Mouse (Mus musculus) hindbrain, embryonic 16.5 days (tissue): ENCODE data around the gene Pip5k1b. TPM values are rescaled to one million over a fixed set of nuclear protein-coding genes. Genes with fewer than 3 reads are reported as not detected.

Experiments used
- ATAC-seq: fragments of 200-750 bp; cut with Nextera tagmentation; 2 replicates; pipeline ENCODE4 v1.8.0; 2017; ENCODE audit warnings: moderate TSS enrichment, moderate library complexity
- H3K27ac ChIP-seq: fragments of 300-500 bp; sonication (generic); 2 replicates; pipeline ENCODE4 v1.5.1; 2014; ENCODE audit warnings: low read depth, mild to moderate bottlenecking, control low read depth, low read length, moderate library complexity
- H3K27me3 ChIP-seq: fragments of 300-500 bp; sonication (generic); replicated peaks from 2 replicates; pipeline ENCODE4 v1.6.1; 2014; ENCODE audit warnings: low read length; ENCODE audit not compliant: control insufficient read depth, insufficient read depth
- H3K36me3 ChIP-seq: fragments of 300-500 bp; sonication (generic); 2 replicates; pipeline ENCODE4 v1.6.1; 2014; ENCODE audit warnings: mild to moderate bottlenecking, low read length, moderate library complexity, mixed read lengths; ENCODE audit not compliant: control insufficient read depth, insufficient read depth
- H3K4me1 ChIP-seq: fragments of 300-500 bp; sonication (generic); 2 replicates; pipeline ENCODE4 v1.6.1; 2014; ENCODE audit warnings: low read depth, low read length; ENCODE audit not compliant: control insufficient read depth, insufficient read depth
- H3K4me2 ChIP-seq: fragments of 300-500 bp; sonication (generic); 2 replicates; pipeline ENCODE4 v1.6.1; 2014; ENCODE audit warnings: mild to moderate bottlenecking, low read length, control low read depth, moderate library complexity
- H3K4me3 ChIP-seq: fragments of 300-500 bp; sonication (generic); 2 replicates; pipeline ENCODE4 v1.5.1; 2014; ENCODE audit warnings: mild to moderate bottlenecking, low read length, control low read depth, moderate library complexity
- H3K9ac ChIP-seq: fragments of 300-500 bp; sonication (generic); 2 replicates; pipeline ENCODE4 v1.6.1; 2014; ENCODE audit warnings: low read depth, mild to moderate bottlenecking, control low read depth, low read length, moderate library complexity
- H3K9me3 ChIP-seq: fragments of 300-500 bp; sonication (generic); 2 replicates; pipeline ENCODE4 v1.6.1; 2014; ENCODE audit warnings: mild to moderate bottlenecking, low read length, moderate library complexity; ENCODE audit not compliant: control insufficient read depth
- WGBS: fragments of 180-500 bp; shearing (Covaris S2); extraction: QIAGEN DNeasy Blood & Tissue Kit; methylation state at CpG from one replicate; pipeline ENCODE4 v1.1.7; 2014; 5-methylcytosine and 5-hydroxymethylcytosine counted together
- polyA plus RNA-seq: library from polyadenylated mRNA; unstranded; fragments of >200 nt; fragmentation: Nextera tagmentation; extraction: Ambion mirVana; gene quantifications from 2 replicates; pipeline ENCODE4 v1.2.1, GENCODE M21; 2015

The Pip5k1b gene
- polyA plus RNA-seq, 1 experiment from 2014 or later = 2.2 TPM

DNA sequence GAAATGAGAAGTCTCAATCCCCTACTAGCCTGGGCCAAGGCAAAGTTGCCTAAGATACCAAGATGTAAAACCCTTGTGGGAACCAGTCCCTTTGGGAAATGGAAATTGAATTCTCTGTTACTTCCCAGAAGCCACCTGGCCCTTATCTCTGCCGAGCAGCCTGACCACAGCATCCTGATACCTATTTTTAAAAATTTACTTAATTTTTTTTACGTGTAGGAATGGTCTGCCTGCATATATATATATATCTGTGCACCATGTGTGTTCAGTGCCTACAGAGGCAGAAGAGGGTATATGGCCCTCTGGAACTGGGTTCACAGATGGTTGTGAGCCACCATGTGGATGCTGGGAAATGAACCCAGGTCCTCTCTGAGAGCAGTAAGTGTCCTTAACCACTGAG, 224.4 kb downstream of the Pip5k1b start:
- no peak for ATAC-seq
- no peaks in the 10 kb centered on the region for H3K36me3 ChIP-seq
- no peak overlapping the region for H3K4me3 ChIP-seq
- no peak overlapping the region for H3K9ac ChIP-seq
- H3K9me3 ChIP-seq = no peaks in the 10 kb centered on the region
- H3K4me1 ChIP-seq = no peaks in the 10 kb centered on the region
- 91% methylated on average over 2 of the region's 2 CpGs for WGBS
- H3K4me2 ChIP-seq = no peak overlapping the region
- no peak overlapping the region for H3K27ac ChIP-seq
- H3K27me3 ChIP-seq = no peaks in the 10 kb centered on the region

DNA sequence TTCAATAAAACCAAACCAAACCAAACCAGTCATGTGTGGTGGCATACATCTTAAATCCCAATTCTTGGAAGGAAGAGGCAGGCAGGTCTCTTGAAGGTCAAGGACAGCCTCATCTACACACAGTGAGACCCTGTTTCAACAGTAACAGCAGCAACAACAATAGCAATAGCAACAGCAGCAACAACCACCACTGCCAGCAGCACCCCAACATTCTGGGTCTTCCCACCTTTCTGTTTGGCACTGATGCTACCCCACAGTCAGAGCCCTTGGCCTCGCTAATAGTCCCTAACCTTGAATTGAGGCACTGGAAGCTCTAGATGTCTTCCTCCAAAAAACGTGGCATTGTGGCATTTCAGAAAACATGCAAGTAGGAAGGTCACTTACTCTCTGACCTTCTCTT, 225.3 kb downstream of the Pip5k1b start:
- 73% methylated on average over 2 of the region's 2 CpGs for WGBS
- Histone ChIP-seq H3K4me2 (no peak overlapping the region), H3K4me1 (no peaks in the 10 kb centered on the region), H3K36me3 (no peaks in the 10 kb centered on the region), H3K4me3 (no peak overlapping the region), H3K9me3 (no peaks in the 10 kb centered on the region), H3K27me3 (no peaks in the 10 kb centered on the region), H3K9ac (no peak overlapping the region), H3K27ac (no peak overlapping the region)
- no peak for ATAC-seq

DNA sequence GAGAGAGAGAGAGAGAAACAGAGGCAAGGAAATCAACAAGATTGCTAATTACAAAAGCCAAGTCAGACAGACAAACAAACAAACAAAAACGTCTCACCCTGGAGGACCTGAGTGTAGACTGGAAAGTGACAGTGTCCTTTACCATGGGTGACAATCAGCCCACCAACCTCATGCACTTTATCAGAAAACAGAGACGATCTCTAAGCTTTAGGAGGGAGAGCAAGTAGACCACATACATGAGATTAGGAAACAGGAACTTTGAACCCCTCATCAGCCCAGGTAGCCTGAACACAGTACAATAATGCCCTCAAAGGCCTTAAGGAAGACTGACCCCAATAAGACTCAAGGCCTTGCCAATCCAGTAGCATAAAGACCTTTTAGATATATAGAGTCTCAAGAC, 227.8 kb downstream of the Pip5k1b start:
- 77% methylated on average over 2 of the region's 2 CpGs for WGBS
- peaks cover 4% of the 10 kb centered on the region; the same call in 1 of the 2 replicates for H3K4me1 ChIP-seq
- no peaks in the 10 kb centered on the region for H3K36me3 ChIP-seq
- no peaks in the 10 kb centered on the region for H3K9me3 ChIP-seq
- no peak overlapping the region for H3K4me3 ChIP-seq
- 0 out of 2 replicates have a peak, but pooled peaks cover 2% of the 10 kb centered on the region for H3K27me3 ChIP-seq
- H3K27ac ChIP-seq = no peak overlapping the region
- no peak for ATAC-seq
- no peak overlapping the region for H3K4me2 ChIP-seq
- no peak overlapping the region for H3K9ac ChIP-seq

DNA sequence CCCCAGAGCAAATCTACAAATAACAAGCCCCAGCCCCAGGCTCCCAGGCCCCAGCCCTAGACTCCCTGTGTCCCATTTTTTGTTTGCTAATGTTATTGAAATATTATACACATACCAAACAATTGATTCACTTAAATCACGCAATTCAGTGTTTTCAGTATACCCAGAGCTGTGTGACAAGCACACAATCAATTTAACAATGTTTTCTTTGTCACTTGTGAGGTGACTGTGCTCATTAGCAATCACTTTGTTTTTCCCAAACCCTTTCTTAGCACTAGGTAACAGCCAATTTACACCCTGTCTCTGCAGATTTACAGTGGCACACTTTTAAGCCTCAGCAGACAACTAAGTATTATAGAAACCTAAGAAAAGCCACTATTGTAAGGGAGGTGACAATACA, 228.7 kb downstream of the Pip5k1b start:
- H3K36me3 ChIP-seq = no peaks in the 10 kb centered on the region
- whole genome bisulfite sequencing = 27% methylated on average over 1 of the region's 1 CpGs

DNA sequence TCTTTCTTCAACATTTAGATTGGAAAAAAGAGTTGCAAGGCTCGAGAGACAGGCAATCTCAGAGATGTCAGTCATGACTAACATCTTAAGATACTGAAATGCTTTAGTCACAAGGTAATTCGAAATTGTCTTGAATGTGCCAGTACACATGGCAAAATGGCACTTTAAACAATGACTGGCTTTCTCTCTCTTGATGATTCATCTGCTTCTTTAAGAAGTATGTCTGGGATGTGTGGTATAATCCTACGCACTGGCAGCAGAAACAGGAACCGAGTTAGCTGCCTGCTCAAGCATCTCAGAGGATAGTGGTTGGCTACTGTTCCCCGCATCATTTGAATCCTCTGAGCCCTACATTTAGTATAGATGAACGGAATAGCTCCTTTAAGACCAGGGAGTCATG, 230.0 kb downstream of the Pip5k1b start:
- WGBS = 74% methylated on average over 6 of the region's 6 CpGs
- no peak overlapping the region for H3K9ac ChIP-seq
- peaks cover 4% of the 10 kb centered on the region; the same call in 1 of the 2 replicates for H3K4me1 ChIP-seq
- H3K27me3 ChIP-seq = 0 out of 2 replicates have a peak, but pooled peaks cover 2% of the 10 kb centered on the region
- H3K36me3 ChIP-seq = no peaks in the 10 kb centered on the region
- H3K9me3 ChIP-seq = no peaks in the 10 kb centered on the region
- H3K4me2 ChIP-seq = no peak overlapping the region
- ATAC-seq = no peak
- H3K4me3 ChIP-seq = no peak overlapping the region
- H3K27ac ChIP-seq = no peak overlapping the region

More for the DNA sequence above, 228.7 kb downstream of the Pip5k1b start:
- H3K9me3 ChIP-seq = no peaks in the 10 kb centered on the region
- no peak for ATAC-seq
- no peak overlapping the region for H3K4me3 ChIP-seq
- 0 out of 2 replicates have a peak, but pooled peaks cover 2% of the 10 kb centered on the region for H3K27me3 ChIP-seq
- H3K4me1 ChIP-seq = peaks cover 4% of the 10 kb centered on the region; the same call in 1 of the 2 replicates
- no peak overlapping the region for H3K27ac ChIP-seq
- H3K9ac ChIP-seq = no peak overlapping the region
- no peak overlapping the region for H3K4me2 ChIP-seq

DNA sequence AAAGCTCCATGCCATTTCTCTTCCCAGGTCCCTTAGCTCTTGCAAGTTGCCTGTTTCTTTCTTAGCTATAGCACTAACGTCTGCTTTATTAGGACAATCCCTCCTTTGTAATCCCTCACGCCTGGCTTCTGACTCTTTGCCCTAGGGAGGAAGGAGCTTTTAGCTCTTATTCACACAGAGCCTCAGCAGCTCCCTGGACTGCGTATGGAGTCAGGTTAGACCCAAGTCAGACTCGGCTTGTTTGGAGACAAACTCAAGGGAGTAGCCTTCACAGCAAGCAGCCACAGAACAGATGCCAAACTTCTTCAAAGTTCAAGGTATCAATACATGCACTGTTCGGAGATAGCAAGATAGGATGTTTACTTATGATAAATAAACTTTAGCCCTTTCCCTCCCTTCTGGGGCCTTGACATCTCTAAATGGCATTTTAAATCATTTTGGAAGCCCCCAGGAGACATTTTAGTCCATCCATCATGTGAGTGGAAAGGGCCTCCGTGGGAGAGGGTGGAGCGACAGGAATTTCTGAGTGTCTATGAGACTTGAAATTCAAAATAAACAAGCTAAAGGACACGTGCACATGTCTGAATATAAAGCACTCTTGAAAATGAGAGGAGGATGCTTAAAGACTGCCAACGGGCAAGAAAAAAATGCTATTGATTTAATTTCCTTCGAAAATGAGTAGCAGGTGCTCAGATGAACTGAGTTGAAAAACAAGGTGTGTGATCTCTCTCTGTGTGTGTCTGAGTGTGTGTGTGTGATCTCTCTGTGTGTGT, 231.6 kb downstream of the Pip5k1b start:
- no peak overlapping the region for H3K4me2 ChIP-seq
- 38% methylated on average over 10 of the region's 10 CpGs for WGBS
- peaks cover 4% of the 10 kb centered on the region; the same call in 1 of the 2 replicates for H3K4me1 ChIP-seq
- H3K9ac ChIP-seq = no peak overlapping the region
- no peak for ATAC-seq
- H3K27ac ChIP-seq = no peak overlapping the region
- H3K36me3 ChIP-seq = no peaks in the 10 kb centered on the region
- H3K4me3 ChIP-seq = no peak overlapping the region
- H3K9me3 ChIP-seq = no peaks in the 10 kb centered on the region
- H3K27me3 ChIP-seq = 0 out of 2 replicates have a peak, but pooled peaks cover 2% of the 10 kb centered on the region

DNA sequence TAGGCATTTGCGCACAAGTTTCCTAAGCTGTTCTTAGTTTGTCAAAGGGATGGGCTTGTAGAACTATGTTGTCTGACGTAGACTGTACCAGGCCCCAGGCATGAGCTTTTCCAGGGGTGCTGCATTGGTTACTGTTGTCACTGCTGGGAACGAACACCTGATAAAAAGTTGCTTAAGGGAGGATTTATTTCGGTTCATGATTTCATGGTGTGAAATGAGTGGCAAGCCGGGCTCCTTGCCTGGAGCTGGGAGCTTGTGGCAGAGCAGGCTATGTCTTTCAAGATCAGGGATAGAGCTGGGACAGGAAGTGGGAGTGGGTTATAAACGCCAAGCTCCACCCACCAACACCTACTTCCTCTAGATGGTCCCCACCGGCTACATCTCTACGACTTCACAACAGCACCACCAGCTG, 233.8 kb downstream of the Pip5k1b start:
- no peak for ATAC-seq
- H3K27ac ChIP-seq = no peak overlapping the region
- no peaks in the 10 kb centered on the region for H3K36me3 ChIP-seq
- no peak overlapping the region for H3K9ac ChIP-seq
- peaks cover 7% of the 10 kb centered on the region; the same call in 1 of the 2 replicates for H3K4me1 ChIP-seq
- no peaks in the 10 kb centered on the region for H3K9me3 ChIP-seq
- 91% methylated on average over 8 of the region's 8 CpGs for WGBS
- 0 out of 2 replicates have a peak, but pooled peaks cover 2% of the 10 kb centered on the region for H3K27me3 ChIP-seq
- H3K4me2 ChIP-seq = no peak overlapping the region
- no peak overlapping the region for H3K4me3 ChIP-seq

DNA sequence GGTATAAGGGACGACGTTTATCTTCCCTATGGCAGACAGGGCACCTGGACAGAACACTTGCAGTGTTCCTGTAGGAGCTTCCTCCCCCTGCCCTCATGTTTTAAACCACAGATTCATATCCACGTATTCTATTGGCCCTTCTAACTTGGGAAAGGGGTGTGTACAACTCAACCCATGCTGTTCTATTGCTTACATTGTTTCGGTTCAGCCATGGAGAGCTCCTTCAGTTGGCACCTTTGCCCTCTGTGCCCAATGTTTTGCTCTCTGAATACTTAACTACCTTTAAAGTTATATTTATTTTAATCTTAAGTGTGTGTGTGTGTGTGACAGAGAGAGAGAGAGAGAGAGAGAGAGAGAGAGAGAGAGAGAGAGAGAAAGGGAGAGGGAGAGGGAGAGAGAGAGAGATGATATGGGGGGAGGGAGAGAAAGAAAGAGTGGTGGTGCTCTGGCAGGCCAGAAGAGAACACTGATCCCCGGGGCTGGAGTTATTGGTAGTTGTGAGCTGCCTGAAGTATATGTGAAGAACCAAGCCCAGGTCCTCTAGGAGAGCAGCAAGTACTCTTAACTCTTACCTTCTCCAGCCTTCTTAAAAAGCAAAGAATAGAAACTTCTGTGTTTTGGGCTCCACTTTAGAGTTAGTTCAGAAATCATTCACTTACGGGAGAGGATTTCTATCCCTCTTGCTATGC, 234.3 kb downstream of the Pip5k1b start:
- 0 out of 2 replicates have a peak, but pooled peaks cover 2% of the 10 kb centered on the region for H3K27me3 ChIP-seq
- no peaks in the 10 kb centered on the region for H3K9me3 ChIP-seq
- H3K4me3 ChIP-seq = no peak overlapping the region
- no peaks in the 10 kb centered on the region for H3K36me3 ChIP-seq
- no peak for ATAC-seq
- no peak overlapping the region for H3K9ac ChIP-seq
- no peak overlapping the region for H3K4me2 ChIP-seq
- no peak overlapping the region for H3K27ac ChIP-seq
- WGBS = 93% methylated on average over 6 of the region's 6 CpGs
- H3K4me1 ChIP-seq = peaks cover 9% of the 10 kb centered on the region; the same call in 1 of the 2 replicates

DNA sequence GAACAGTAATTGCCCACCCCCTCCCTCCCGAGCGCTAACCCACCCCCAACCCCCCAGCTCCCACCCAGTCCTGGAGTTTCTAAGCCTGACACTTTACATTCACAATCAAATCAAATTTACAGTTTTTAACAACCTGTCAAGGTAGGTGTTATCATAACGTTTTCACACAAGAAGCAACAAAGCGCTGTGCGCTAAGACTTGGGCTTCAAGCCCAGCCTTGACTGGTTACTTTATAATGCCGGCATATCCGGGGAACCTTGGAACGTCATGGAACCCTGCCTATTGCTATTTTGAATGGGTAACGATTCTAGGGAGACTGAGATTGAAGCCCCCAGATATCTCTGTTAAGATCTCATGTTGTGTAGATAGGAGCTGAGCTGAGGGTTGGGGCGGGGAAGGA, 237.5 kb downstream of the Pip5k1b start:
- Histone ChIP-seq H3K9me3 (no peaks in the 10 kb centered on the region), H3K36me3 (no peaks in the 10 kb centered on the region), H3K4me3 (no peak overlapping the region), H3K4me1 (peaks cover 5% of the 10 kb centered on the region; the same call in 1 of the 2 replicates), H3K4me2 (no peak overlapping the region), H3K9ac (no peak overlapping the region), H3K27me3 (0 out of 2 replicates have a peak, but pooled peaks cover 2% of the 10 kb centered on the region), H3K27ac (no peak overlapping the region)
- no peak for ATAC-seq
- WGBS = 74% methylated on average over 10 of the region's 10 CpGs
